Mouse (Mus musculus): ENCODE measurements around the gene Mycbp2.

- no peak for TF ChIP-seq CTCF (IDR thresholded peaks at IDR 0.05; ENCODE audit: control insufficient read depth, insufficient read depth, insufficient read length)
- no peak for TF ChIP-seq MAX (IDR thresholded peaks at IDR 0.05)
- TF ChIP-seq CEBPB (IDR thresholded peaks at IDR 0.05; ENCODE audit: low read depth): no peak
- TF ChIP-seq USF1 (IDR thresholded peaks at IDR 0.05; ENCODE audit: low read depth): no peak
- no peak for TF ChIP-seq MYOD1 (IDR thresholded peaks at IDR 0.05; ENCODE audit: control insufficient read depth, insufficient read length, low read depth)
Measured at GRCm38 (mm10) chr14:103065294-103066167, 281.1 kb downstream of the Mycbp2 start.
